Mouse (Mus musculus) heart, adult 2 months (tissue): ENCODE data around the gene Ccdc81.

Experiments used
- CTCF ChIP-seq: fragments of 200-600 bp; IDR thresholded peaks from 2 replicates; pipeline ENCODE4 v1.8.1; 2022; ENCODE audit warnings: antibody characterized with exemption, mild to moderate bottlenecking, moderate library complexity
- EP300 ChIP-seq: fragments of 200-500 bp; IDR thresholded peaks from 2 replicates; pipeline ENCODE4 v1.6.1; 2011; ENCODE audit warnings: low read depth, low read length, control low read depth; ENCODE audit not compliant: insufficient read depth
- POLR2A ChIP-seq: fragments of 200-500 bp; IDR thresholded peaks from 2 replicates; pipeline ENCODE4 v1.6.1; 2011; ENCODE audit warnings: mild to moderate bottlenecking, low read depth, low read length, control low read depth; ENCODE audit not compliant: insufficient read depth

DNA sequence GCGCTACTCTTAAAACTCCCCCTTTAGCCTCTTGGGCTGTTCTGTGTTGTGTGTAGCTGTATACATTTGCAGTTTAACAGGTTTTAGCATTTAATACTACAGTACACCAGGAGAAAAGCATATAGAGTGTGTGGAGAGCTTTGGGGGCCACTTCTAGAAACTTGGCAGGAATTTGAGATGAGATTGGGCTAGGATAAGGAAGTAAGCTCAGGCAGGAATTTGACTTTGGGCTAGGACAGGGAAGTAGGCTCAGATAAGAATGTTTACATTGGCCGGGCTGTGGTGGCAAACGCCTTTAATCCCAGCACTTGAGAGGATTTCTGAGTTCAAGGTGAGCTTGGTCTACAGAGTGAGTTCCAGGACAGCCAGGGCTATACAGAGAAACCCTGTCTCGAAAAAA, 46.0 kb upstream of the Ccdc81 start:
- TF ChIP-seq POLR2A (no peak), CTCF (no peak), EP300 (no peak)
